Mouse (Mus musculus) kidney, postnatal 0 days (tissue): ENCODE results near the gene Mmd2. TPM values are rescaled to one million over a fixed set of nuclear protein-coding genes. Genes with fewer than 3 reads are reported as not detected.

Source experiments
- ATAC-seq: fragments of 200-750 bp; cut with Nextera tagmentation; replicated peaks from 2 replicates; pipeline ENCODE4 v1.8.0; 2017; ENCODE audit warnings: low read depth, moderate number of reproducible peaks, moderate TSS enrichment, moderate library complexity; ENCODE audit not compliant: low FRiP score
- DNase-seq: peaks from one replicate; pipeline ENCODE4 v3.0.0-alpha.2; 2016; ENCODE audit warnings: low spot score
- H3K27ac ChIP-seq: fragments of 300-500 bp; sonication (generic); 2 replicates; pipeline ENCODE4 v1.5.1; 2014; ENCODE audit warnings: mild to moderate bottlenecking
- H3K27me3 ChIP-seq: fragments of 300-500 bp; sonication (generic); 2 replicates; pipeline ENCODE4 v1.6.1; 2014; ENCODE audit warnings: low read length, mixed read lengths; ENCODE audit not compliant: insufficient read depth
- H3K36me3 ChIP-seq: fragments of 300-500 bp; sonication (generic); 2 replicates; pipeline ENCODE4 v1.6.1; 2014; ENCODE audit warnings: low read length, mixed read lengths; ENCODE audit not compliant: insufficient read depth
- H3K4me1 ChIP-seq: fragments of 300-500 bp; sonication (generic); replicated peaks from 2 replicates; pipeline ENCODE4 v1.6.1; 2014; ENCODE audit warnings: antibody characterized with exemption, low read length, mixed read lengths; ENCODE audit not compliant: insufficient read depth
- H3K4me2 ChIP-seq: fragments of 300-500 bp; sonication (generic); 2 replicates; pipeline ENCODE4 v1.6.1; 2014; ENCODE audit warnings: mild to moderate bottlenecking, low read length, moderate library complexity, mixed read lengths
- H3K4me3 ChIP-seq: fragments of 300-500 bp; sonication (generic); replicated peaks from 2 replicates; pipeline ENCODE4 v1.5.1; 2014; ENCODE audit warnings: low read depth, low read length
- H3K9ac ChIP-seq: fragments of 300-500 bp; sonication (generic); 2 replicates; pipeline ENCODE4 v1.6.1; 2014; ENCODE audit warnings: low read depth, low read length
- H3K9me3 ChIP-seq: fragments of 300-500 bp; sonication (generic); replicated peaks from 2 replicates; pipeline ENCODE4 v1.6.1; 2016; ENCODE audit warnings: low read length, inconsistent platforms, mixed read lengths
- CTCF ChIP-seq: IDR thresholded peaks from 2 replicates; pipeline ENCODE4 v1.5.1; 2016; ENCODE audit warnings: antibody characterized with exemption, low read depth, mild to moderate bottlenecking, moderate library complexity
- WGBS: fragments of 180-500 bp; shearing (Covaris S2); extraction: QIAGEN DNeasy Blood & Tissue Kit; methylation state at CpG from one replicate; pipeline ENCODE4 v1.1.7; 2014; 5-methylcytosine and 5-hydroxymethylcytosine counted together
- polyA plus RNA-seq: library from polyadenylated mRNA; unstranded; fragments of >200 nt; fragmentation: Nextera tagmentation; extraction: Ambion mirVana; gene quantifications from 2 replicates; pipeline ENCODE4 v1.2.1, GENCODE M21; 2015

The Mmd2 gene
- polyA plus RNA-seq, 1 experiment from 2014 or later = 0.64 TPM

DNA sequence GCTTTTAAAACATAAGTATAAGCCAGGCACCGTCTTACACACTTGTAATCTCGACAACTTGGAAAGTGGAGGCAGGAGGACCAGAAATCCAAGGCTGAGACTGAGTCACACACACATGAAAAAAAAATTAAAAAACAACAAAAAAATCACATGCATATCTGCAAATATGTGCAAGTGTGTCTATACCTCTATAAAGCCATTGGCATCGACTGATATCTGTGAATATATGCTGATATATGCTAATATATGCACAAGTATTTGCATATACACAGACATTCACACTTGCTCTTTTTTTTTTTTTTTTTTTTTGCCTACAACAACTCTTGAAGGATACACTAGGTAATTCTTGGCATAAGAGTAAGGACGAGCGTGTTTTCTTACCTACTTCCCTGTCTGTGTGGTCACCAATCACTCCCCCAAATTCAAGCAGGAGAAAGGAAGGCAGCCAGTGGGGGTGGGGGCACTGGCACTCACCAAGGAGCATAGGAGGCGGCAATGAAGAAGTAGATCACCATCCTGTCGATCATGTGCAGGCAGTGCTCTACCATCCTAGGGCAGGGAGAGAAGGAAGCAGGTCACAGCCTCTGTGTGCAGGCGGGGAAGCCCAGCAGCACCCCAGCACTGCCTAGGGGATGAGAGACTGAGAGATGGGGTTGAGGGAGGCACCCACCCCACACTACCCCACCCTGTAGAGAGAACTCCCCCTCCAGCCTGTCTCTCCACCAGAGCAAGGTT lies 34.1 kb downstream of the Mmd2 start:
- Histone ChIP-seq H3K27ac (no peak overlapping the region), H3K27me3 (no peaks in the 10 kb centered on the region), H3K4me3 (no peak overlapping the region), H3K36me3 (no peaks in the 10 kb centered on the region), H3K9ac (no peak overlapping the region), H3K4me1 (no peaks in the 10 kb centered on the region), H3K9me3 (no peaks in the 10 kb centered on the region), H3K4me2 (no peak overlapping the region)
- ATAC-seq (no peak), DNase-seq (no peak)
- WGBS = 83% methylated on average over 8 of the region's 8 CpGs
- no peak for TF ChIP-seq CTCF

DNA sequence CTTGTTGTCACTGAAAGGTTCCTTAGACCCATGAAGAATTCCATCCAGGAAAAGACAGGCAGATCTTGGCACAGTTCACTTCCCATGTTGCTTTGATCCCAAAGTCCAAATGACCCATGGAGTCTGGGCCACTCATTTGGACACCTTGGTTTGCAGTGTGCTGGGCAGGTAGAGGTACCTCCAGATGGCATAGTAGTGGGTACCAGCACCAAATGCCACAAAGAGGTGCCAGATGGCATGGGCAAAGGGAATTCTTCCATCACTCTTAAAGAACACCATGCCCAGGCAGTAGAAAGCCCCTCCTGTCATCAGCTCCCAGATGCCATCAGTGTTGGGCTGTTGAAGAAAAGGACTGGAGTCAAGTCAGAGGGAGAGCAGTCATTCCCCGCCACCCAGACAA lies 44.0 kb downstream of the Mmd2 start:
- WGBS = 92% methylated on average over 1 of the region's 1 CpGs

GRCm38 (mm10) chr5:142560261-142560660 lies 48.3 kb downstream of the Mmd2 start:
- H3K4me1 ChIP-seq = no peaks in the 10 kb centered on the region
- no peak for TF ChIP-seq CTCF
- 50% methylated on average over 7 of the region's 7 CpGs for WGBS
- no peaks in the 10 kb centered on the region for H3K27me3 ChIP-seq
- H3K4me3 ChIP-seq = no peak overlapping the region
- H3K27ac ChIP-seq = no peak overlapping the region
- H3K36me3 ChIP-seq = no peaks in the 10 kb centered on the region
- no peak overlapping the region for H3K9ac ChIP-seq
- H3K4me2 ChIP-seq = no peak overlapping the region
- DNase-seq = no peak
- ATAC-seq = no peak
- no peaks in the 10 kb centered on the region for H3K9me3 ChIP-seq

More for the DNA sequence above, 44.0 kb downstream of the Mmd2 start:
- H3K4me3 ChIP-seq = no peak overlapping the region
- no peaks in the 10 kb centered on the region for H3K9me3 ChIP-seq
- H3K27ac ChIP-seq = no peak overlapping the region
- no peaks in the 10 kb centered on the region for H3K36me3 ChIP-seq
- DNase-seq (no peak), ATAC-seq (no peak)
- H3K27me3 ChIP-seq = no peaks in the 10 kb centered on the region
- H3K9ac ChIP-seq = no peak overlapping the region
- TF ChIP-seq CTCF = no peak
- no peak overlapping the region for H3K4me2 ChIP-seq
- H3K4me1 ChIP-seq = no peaks in the 10 kb centered on the region

DNA sequence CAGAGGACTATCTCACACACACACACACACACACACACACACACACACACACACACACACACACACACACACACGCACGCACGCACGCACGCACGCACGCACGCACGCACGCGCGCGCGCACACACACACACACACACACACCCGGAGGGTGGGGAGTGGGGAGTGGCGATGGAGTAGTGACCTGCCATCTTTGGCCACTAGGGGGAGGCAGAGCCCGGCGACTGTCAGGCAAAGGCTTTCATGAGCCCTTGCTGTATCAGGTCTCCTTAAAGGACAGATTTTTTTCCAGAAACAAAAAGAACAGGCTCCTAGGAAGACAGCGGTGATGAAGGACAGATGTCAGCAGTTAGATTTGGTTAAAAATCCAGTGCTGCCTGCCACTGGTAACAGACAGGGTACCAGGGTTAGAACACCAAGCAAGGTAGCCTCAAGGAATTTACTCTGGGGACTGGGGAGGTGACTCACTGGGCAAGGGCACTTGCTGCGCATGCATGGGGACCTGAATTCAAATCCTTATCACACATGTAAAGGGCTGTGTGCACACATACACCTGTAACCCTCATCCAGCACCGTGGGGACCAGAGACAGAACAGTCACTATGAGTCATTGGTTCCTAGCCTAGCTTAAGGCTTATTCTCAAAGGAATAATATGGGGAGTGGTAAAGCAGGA lies 51.1 kb downstream of the Mmd2 start:
- Histone ChIP-seq H3K36me3 (no peaks in the 10 kb centered on the region), H3K27ac (no peak overlapping the region), H3K9me3 (no peaks in the 10 kb centered on the region), H3K27me3 (no peaks in the 10 kb centered on the region), H3K4me2 (no peak overlapping the region), H3K4me3 (no peak overlapping the region), H3K9ac (no peak overlapping the region), H3K4me1 (no peaks in the 10 kb centered on the region)
- WGBS = 21% methylated on average over 16 of the region's 21 CpGs
- DNase-seq (peak; percentile 70), ATAC-seq (no peak)
- peak; percentile 76 for TF ChIP-seq CTCF

DNA sequence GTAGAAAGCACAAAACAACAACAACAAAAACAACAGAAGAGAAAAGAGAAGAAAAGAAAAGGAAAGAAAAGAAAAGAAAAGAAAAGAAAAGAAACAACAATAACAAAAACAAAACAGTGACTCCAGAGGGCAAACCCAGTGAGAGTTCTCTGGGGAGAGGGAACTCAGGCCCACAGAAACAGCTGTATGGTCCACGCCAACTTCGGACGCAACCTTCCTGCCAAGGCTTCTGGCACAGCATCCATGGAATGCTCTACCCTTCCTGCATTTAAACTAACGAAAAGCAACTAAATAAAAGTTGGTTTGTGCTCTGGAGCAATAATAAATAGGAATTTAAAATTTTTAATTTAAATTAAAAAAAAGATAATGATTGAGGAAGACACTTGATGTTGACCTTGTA lies 51.9 kb downstream of the Mmd2 start:
- DNase-seq = no peak
- Histone ChIP-seq H3K27me3 (no peaks in the 10 kb centered on the region), H3K27ac (no peak overlapping the region), H3K4me3 (no peak overlapping the region), H3K9ac (no peak overlapping the region), H3K9me3 (no peaks in the 10 kb centered on the region), H3K4me1 (no peaks in the 10 kb centered on the region), H3K4me2 (no peak overlapping the region), H3K36me3 (no peaks in the 10 kb centered on the region)
- no peak for ATAC-seq
- WGBS = 89% methylated on average over 4 of the region's 4 CpGs
- TF ChIP-seq CTCF = no peak

GRCm38 (mm10) chr5:142555866-142556265 lies 52.7 kb downstream of the Mmd2 start:
- Histone ChIP-seq H3K27ac (no peak overlapping the region), H3K9me3 (no peaks in the 10 kb centered on the region), H3K4me1 (no peaks in the 10 kb centered on the region), H3K4me2 (no peak overlapping the region), H3K9ac (no peak overlapping the region), H3K27me3 (no peaks in the 10 kb centered on the region), H3K4me3 (no peak overlapping the region), H3K36me3 (no peaks in the 10 kb centered on the region)
- DNase-seq = no peak
- 80% methylated on average over 5 of the region's 5 CpGs for WGBS
- TF ChIP-seq CTCF = no peak
- ATAC-seq = no peak
